Mouse (Mus musculus) spleen, adult 2 months (tissue): ENCODE measurements around the gene a. TPM values are rescaled to one million over a fixed set of nuclear protein-coding genes. Genes with fewer than 3 reads are reported as not detected.
"Not testable (repeated sequence)": the region's sequence is repeated elsewhere in the genome, so short reads cannot be mapped to it uniquely, and the experiment has no call there.

Source experiments
- DNase-seq, 2 experiments: peaks; one replicate each; pipeline versions ENCODE4 v3.0.0 to v3.0.0-alpha.2; 2012 to 2021; ENCODE audit warnings: low spot score in 2 of 2, low read depth in 1 of 2
- H3K27ac ChIP-seq: fragments of 200-500 bp; 2 replicates; pipeline ENCODE4 v1.5.1; 2012; ENCODE audit warnings: low read length, inconsistent platforms; ENCODE audit not compliant: insufficient read depth
- H3K27me3 ChIP-seq: fragments of 200-500 bp; 2 replicates; pipeline ENCODE4 v1.6.1; 2012; ENCODE audit warnings: mild to moderate bottlenecking, moderate library complexity, low read length, inconsistent platforms; ENCODE audit not compliant: control insufficient read depth, insufficient read depth
- H3K36me3 ChIP-seq: fragments of 200-500 bp; 2 replicates; pipeline ENCODE4 v1.6.1; 2012; ENCODE audit warnings: mild to moderate bottlenecking, low read length, inconsistent platforms; ENCODE audit not compliant: control insufficient read depth, insufficient read depth
- H3K4me1 ChIP-seq: fragments of 200-500 bp; 2 replicates; pipeline ENCODE4 v1.6.1; 2011; ENCODE audit warnings: inconsistent platforms; ENCODE audit not compliant: control insufficient read depth, insufficient read depth, insufficient read length
- H3K4me3 ChIP-seq: fragments of 200-500 bp; 2 replicates; pipeline ENCODE4 v1.5.1; 2011; ENCODE audit warnings: mild to moderate bottlenecking, inconsistent platforms; ENCODE audit not compliant: insufficient read depth, insufficient read length; ENCODE audit errors: extremely low read depth
- CTCF ChIP-seq: fragments of 200-500 bp; IDR thresholded peaks from 2 replicates; pipeline ENCODE4 v1.5.1; 2011; ENCODE audit warnings: mild to moderate bottlenecking, inconsistent platforms; ENCODE audit not compliant: insufficient read depth, insufficient read length, insufficient replicate concordance; ENCODE audit errors: extremely low read depth
- POLR2A ChIP-seq: fragments of 200-500 bp; IDR thresholded peaks from 2 replicates; pipeline ENCODE4 v1.6.1; 2011; ENCODE audit warnings: low read depth, low read length, inconsistent platforms
- WGBS: fragments of 180-500 bp; shearing (Covaris S2); methylation state at CpG from one replicate; pipeline ENCODE4 v1.1.7; 2018; 5-methylcytosine and 5-hydroxymethylcytosine counted together
- polyA plus RNA-seq: library from polyadenylated mRNA; depleted of rRNA; stranded (reverse); fragments of >200 nt; gene quantifications from 2 replicates; pipeline ENCODE4 v1.2.3, GENCODE M21; 2012

Gene a
- polyA plus RNA-seq, 1 experiment: not detected

DNA sequence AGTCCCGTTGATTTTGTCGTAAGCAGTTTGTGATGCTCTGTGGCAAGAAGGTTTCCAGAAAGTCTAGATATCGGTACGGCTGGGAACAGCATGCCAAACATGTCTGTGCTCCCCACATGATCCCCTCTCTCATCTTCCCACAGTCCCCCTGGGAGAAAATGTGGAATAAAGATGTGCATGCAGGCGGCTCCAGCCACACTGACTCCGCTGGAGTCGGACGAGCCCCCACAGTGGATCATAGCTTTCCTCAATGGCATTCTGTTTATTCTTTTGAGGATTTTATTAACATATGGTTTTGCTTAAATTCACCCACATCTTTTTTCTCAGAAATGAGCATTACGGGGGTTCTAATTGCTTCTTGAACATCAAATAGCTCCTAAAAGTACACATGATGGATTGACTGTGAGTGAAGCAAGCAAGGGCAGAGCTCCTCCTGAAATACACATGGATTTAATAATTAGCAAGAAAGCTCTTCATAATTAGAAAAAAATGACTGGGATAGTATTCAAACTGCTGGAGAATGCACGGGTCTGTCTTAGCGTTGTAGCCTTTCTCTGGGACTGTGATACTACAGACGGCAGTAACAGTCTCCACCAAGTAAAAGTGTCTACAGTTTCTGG lies 124.8 kb downstream of the a start:
- no peak overlapping the region for H3K27ac ChIP-seq
- no peaks in the 10 kb centered on the region for H3K27me3 ChIP-seq
- H3K4me3 ChIP-seq: no peak overlapping the region
- DNase-seq: no peak
- no peaks in the 10 kb centered on the region for H3K36me3 ChIP-seq
- TF ChIP-seq CTCF (no peak), POLR2A (no peak)
- H3K4me1 ChIP-seq: no peaks in the 10 kb centered on the region
- WGBS: 89% methylated on average over 12 of the region's 12 CpGs

DNA sequence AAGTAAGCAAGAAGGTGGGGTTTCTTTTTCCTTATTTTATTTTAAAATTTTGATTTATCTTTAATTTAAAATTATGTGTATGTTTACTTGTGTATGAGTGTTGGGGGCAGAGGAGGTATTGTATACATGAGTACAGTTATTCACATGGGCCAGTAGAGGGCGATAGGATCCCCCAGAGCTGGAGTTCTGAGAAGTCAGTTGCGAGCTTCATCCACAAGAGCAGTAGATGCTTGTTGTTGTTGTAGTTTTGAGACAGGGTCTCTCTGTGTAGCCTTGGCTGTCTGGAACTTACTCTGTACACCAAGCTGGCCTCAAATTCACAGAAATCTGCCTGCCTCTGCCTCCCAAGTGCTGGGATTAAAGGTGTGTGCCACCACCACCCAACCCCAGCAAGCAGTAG lies 125.3 kb downstream of the a start:
- no peaks in the 10 kb centered on the region for H3K27me3 ChIP-seq
- H3K4me1 ChIP-seq: no peaks in the 10 kb centered on the region
- peak; percentile 6 to 7 for DNase-seq
- TF ChIP-seq CTCF (peak; percentile 22; the same call in 1 of the 2 replicates), POLR2A (no peak)
- WGBS: 18% methylated on average over 2 of the region's 2 CpGs
- no peak overlapping the region for H3K4me3 ChIP-seq
- no peaks in the 10 kb centered on the region for H3K36me3 ChIP-seq
- no peak overlapping the region for H3K27ac ChIP-seq

DNA sequence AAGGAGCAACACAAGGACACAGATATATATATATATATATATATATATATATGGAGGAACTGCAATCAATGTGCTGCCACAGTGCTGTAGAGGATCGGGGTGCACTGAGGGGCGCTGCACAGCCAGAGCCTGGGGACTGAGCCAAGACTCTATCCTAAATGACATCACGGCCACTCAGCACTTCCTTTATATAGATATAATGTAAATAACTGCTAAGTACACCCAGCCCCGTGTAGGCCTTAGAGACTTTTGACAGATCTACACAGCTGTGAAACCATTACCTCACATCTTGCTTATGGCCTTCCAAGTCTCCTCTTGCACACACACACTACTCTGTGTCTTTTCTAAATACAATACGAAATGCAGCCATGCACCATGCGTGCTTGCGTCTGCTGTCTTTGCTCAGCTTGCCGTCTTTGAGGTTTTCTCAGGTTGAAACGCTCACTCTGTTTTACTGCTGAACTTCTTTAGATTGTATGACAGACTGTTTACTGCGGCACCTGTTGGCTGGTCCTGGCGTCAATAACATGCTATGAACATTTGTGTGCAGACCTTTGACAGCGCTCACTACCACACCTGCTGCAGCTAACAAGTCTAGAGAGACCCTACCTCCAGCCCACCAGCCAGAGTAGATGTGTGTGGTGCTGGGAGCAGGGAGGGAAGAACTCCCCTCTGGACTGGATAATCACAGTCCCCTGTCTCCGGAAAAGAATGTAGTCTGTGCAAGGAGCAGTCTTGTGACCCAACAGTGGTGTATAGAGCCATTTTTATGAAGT lies 126.9 kb downstream of the a start:
- H3K4me1 ChIP-seq: no peaks in the 10 kb centered on the region
- TF ChIP-seq CTCF (no peak), POLR2A (no peak)
- no peaks in the 10 kb centered on the region for H3K36me3 ChIP-seq
- no peak overlapping the region for H3K27ac ChIP-seq
- DNase-seq: no peak
- no peak overlapping the region for H3K4me3 ChIP-seq
- H3K27me3 ChIP-seq: no peaks in the 10 kb centered on the region
- WGBS: 84% methylated on average over 13 of the region's 13 CpGs

DNA sequence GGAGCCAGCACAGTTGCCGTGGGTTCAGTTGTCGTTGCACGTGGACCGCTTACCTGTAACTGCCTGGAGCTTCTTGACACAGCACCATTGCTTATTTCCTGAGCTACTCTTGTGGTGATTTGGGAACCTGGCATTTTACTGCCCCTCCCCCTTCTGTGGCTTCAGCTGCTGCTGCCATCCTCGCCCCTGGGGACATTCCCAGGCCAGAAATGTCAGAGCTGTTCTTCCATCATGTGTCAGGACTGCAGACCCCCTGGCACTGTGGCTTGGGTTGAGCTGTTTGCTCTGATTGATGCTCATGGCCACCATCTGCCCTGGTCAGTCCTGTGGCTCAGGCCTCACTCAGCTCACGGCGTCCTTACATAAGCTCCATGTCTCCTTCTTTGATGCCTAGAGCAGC lies 129.7 kb downstream of the a start:
- no peak for DNase-seq
- Histone ChIP-seq H3K4me3 (no peak overlapping the region), H3K4me1 (no peaks in the 10 kb centered on the region), H3K27ac (no peak overlapping the region), H3K36me3 (no peaks in the 10 kb centered on the region), H3K27me3 (no peaks in the 10 kb centered on the region)
- WGBS: 84% methylated on average over 7 of the region's 7 CpGs
- no peak for TF ChIP-seq POLR2A
- TF ChIP-seq CTCF: no peak

DNA sequence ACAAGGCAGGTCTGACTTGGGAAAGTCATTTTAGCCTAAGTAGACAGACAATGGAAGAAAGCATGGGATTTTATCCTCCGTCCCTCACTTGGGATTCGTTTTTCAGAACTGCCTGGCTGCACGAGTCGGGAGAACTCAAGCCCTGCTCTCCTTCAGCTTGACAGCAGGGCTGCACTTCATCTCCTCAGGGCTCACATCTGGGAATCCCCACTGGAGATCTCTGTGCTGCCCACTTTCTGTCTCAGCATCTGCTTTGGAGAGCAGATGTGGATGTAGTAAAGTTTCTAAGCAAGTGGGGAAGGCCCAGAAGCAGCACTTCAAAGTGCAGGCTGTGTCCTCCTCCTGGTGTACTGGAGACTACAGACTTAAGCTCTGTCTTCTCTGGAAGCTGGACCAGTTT lies 130.9 kb downstream of the a start:
- H3K27ac ChIP-seq, H3K27me3 ChIP-seq, H3K36me3 ChIP-seq, DNase-seq, H3K4me1 ChIP-seq, H3K4me3 ChIP-seq: not testable (repeated sequence)
- WGBS: no CpG with 5 or more reads among the region's 4 CpGs

DNA sequence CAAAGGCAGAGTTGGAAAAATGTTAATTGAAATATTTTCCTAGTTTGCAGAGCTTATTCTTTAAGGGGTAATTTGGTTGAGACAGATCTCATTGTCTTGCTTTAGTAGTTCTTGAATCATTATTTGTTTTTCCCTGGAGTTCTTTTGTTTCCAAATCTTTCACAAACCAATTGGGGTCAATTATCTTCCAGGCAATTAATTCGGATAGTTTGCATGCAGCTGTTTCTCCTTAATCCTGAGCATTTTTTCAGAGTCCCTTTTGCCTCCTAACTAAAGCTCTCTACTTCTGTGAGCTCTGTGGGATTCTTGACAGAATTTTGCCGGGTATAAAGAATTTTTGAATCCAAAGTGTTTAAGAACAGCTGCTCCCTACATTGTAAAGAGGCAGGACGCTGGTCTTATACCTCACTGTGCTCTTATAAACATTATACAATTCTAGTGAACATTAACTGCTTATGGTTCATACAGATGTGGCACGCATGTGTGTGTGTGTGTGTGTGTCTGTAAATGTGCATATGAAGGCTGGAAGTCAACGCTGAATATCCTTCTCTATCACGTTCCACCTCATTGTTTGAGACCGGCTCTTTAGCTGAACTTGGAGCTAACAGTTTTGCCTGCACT lies 134.3 kb downstream of the a start:
- Histone ChIP-seq H3K27me3 (no peaks in the 10 kb centered on the region), H3K4me3 (no peak overlapping the region), H3K27ac (no peak overlapping the region), H3K4me1 (no peaks in the 10 kb centered on the region), H3K36me3 (no peaks in the 10 kb centered on the region)
- no peak for DNase-seq
- TF ChIP-seq POLR2A (no peak), CTCF (no peak)
- WGBS: 87% methylated on average over 7 of the region's 7 CpGs

DNA sequence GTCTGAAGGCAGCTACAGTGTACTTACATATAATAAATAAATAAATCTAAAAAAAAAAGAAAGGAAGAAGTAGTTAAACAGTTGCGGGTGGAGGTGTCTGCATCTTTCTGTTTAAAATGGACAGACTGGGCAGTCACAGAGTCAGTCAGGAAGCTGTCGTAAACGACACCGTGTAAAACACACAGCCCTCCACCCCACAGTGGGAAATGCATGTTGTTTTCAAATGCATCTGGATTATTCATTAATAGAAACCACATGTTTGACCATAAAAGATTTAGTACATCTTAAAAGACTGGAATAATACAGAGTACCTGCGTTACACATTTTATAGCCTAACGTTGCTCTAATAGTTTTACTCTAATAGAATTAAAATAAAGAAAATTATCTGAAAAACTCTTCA lies 135.6 kb downstream of the a start:
- Histone ChIP-seq H3K4me3 (no peak overlapping the region), H3K4me1 (no peaks in the 10 kb centered on the region), H3K27ac (no peak overlapping the region), H3K36me3 (no peaks in the 10 kb centered on the region), H3K27me3 (no peaks in the 10 kb centered on the region)
- DNase-seq: no peak
- no peak for TF ChIP-seq POLR2A
- no peak for TF ChIP-seq CTCF
- 89% methylated on average over 6 of the region's 6 CpGs for WGBS
